ENCODE assay signal across 19 mouse cellular contexts in the genomic region with DNA sequence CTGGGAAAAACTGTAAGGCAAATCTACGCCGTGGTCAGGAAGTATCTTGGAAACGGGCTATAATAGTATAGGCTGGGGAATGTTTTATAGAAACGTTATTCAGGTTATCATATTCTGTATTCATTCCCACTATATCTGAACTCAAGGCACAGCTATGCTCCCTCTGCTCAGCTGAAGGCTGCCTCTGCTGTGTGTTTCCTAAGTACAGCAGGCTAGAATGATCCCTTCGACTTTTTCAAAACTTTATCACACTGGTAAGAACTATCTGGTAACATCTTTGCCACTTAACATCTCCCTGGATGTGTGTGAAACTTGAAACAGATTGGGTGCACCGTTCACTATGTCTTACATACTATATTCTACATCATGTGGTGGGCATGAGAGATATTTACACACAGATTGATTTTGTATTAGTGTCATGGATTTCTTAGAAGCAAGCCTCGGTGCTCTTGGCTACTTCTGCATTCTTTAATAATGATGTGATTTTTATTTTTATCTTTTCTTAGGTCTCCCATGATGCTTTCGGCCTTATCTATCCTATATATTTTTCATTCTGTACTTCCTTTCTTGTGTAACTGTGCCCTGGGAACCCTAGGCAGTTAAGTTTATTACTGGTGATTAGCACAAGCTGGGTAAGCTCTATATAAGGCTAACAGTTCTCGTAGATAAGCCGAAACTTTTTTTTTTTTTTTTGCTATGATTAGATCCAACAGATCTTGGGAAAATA. TPM values are rescaled to one million over a fixed set of nuclear protein-coding genes. Genes with fewer than 3 reads are reported as not detected.
"Had no signal": no experiment of that assay in that cellular context is flagged by ENCODE, and none has a peak within 500 bp of the region (broad histone marks: within the 10 kb centered on the region; RNA-seq: fewer than 3 reads in every experiment).

No protein-coding gene starts in this region.

- H3K27ac ChIP-seq: lung, embryonic 15.5 days; macrophage; midbrain, embryonic 13.5 days; midbrain, embryonic 15.5 days; neural tube, embryonic 12.5 days had no signal

- ATAC-seq: lung, postnatal 0 days; midbrain, embryonic 13.5 days; midbrain, embryonic 15.5 days had no signal

- H3K27me3 ChIP-seq: lung, embryonic 15.5 days; megakaryocyte, embryonic 14.5 days; midbrain, embryonic 13.5 days; midbrain, embryonic 15.5 days; neural tube, embryonic 12.5 days had no signal

- H3K4me3 ChIP-seq: lung, embryonic 15.5 days; megakaryocyte, embryonic 14.5 days; midbrain, embryonic 13.5 days; midbrain, embryonic 15.5 days; neural tube, embryonic 12.5 days had no signal

- H3K9ac ChIP-seq: lung, embryonic 15.5 days; midbrain, embryonic 13.5 days; midbrain, embryonic 15.5 days; neural tube, embryonic 12.5 days had no signal

- H3K36me3 ChIP-seq: lung, embryonic 15.5 days; midbrain, embryonic 13.5 days; midbrain, embryonic 15.5 days; neural tube, embryonic 12.5 days had no signal

- DNase-seq: lung, adult 2 months; lung, postnatal 14 days; lung, postnatal 36 days; right cerebral cortex, postnatal 14 days; spleen, adult 18-20 months; thymus, adult 18-20 months; thymus, postnatal 14 days; thymus, postnatal 36 days had no signal

- H3K4me2 ChIP-seq: lung, embryonic 15.5 days; midbrain, embryonic 11.5 days; midbrain, embryonic 13.5 days; midbrain, embryonic 15.5 days; neural tube, embryonic 12.5 days had no signal

- H3K4me1 ChIP-seq: lung, embryonic 15.5 days; megakaryocyte, embryonic 14.5 days; midbrain, embryonic 13.5 days; midbrain, embryonic 15.5 days; neural tube, embryonic 12.5 days had no signal

- H3K9me3 ChIP-seq: lung, embryonic 15.5 days; midbrain, embryonic 13.5 days; midbrain, embryonic 15.5 days; neural tube, embryonic 12.5 days had no signal

RNA-seq across cellular contexts. Expression of a gene that starts 31.4 kb away (rescaled TPM):
- total RNA-seq: megakaryocyte progenitor cell, adult 5-6 weeks; monocyte, adult 5-6 weeks; neutrophil, adult 5-6 weeks had no signal
- polyA plus RNA-seq: macrophage; midbrain, embryonic 11.5 days; midbrain, embryonic 13.5 days; midbrain, embryonic 15.5 days had no signal
